Mouse (Mus musculus) midbrain, embryonic 16.5 days (tissue): Measurements from ENCODE around the gene Paqr4. TPM values are rescaled to one million over a fixed set of nuclear protein-coding genes. Genes with fewer than 3 reads are reported as not detected.

Experiments used
- ATAC-seq: fragments of 200-750 bp; cut with Nextera tagmentation; 2 replicates; pipeline ENCODE4 v1.8.0; 2017; ENCODE audit warnings: moderate TSS enrichment
- H3K27ac ChIP-seq: fragments of 300-500 bp; sonication (generic); 2 replicates; pipeline ENCODE4 v1.5.1; 2014; ENCODE audit warnings: mild to moderate bottlenecking, low read length, mixed read lengths
- H3K27me3 ChIP-seq: fragments of 300-500 bp; sonication (generic); 2 replicates; pipeline ENCODE4 v1.6.1; 2014; ENCODE audit warnings: low read depth, low read length, mixed read lengths; ENCODE audit not compliant: control insufficient read depth, insufficient read depth
- H3K36me3 ChIP-seq: fragments of 300-500 bp; sonication (generic); 2 replicates; pipeline ENCODE4 v1.6.1; 2014; ENCODE audit warnings: mild to moderate bottlenecking, low read length, moderate library complexity, mixed read lengths; ENCODE audit not compliant: control insufficient read depth, insufficient read depth
- H3K4me1 ChIP-seq: fragments of 300-500 bp; sonication (generic); 2 replicates; pipeline ENCODE4 v1.6.1; 2014; ENCODE audit warnings: mild to moderate bottlenecking, low read length, mixed read lengths; ENCODE audit not compliant: control insufficient read depth, insufficient read depth
- H3K4me2 ChIP-seq: fragments of 300-500 bp; sonication (generic); 2 replicates; pipeline ENCODE4 v1.6.1; 2014; ENCODE audit warnings: mild to moderate bottlenecking, low read length, mixed read lengths
- H3K4me3 ChIP-seq: fragments of 300-500 bp; sonication (generic); 2 replicates; pipeline ENCODE4 v1.5.1; 2014; ENCODE audit warnings: low read depth, mild to moderate bottlenecking, low read length, moderate library complexity, mixed read lengths
- H3K9ac ChIP-seq: fragments of 300-500 bp; sonication (generic); 2 replicates; pipeline ENCODE4 v1.6.1; 2014; ENCODE audit warnings: low read depth, low read length, mixed read lengths
- H3K9me3 ChIP-seq: fragments of 300-500 bp; sonication (generic); replicated peaks from 2 replicates; pipeline ENCODE4 v1.6.1; 2014; ENCODE audit warnings: mild to moderate bottlenecking, low read length, mixed read lengths; ENCODE audit not compliant: control insufficient read depth, poor library complexity, severe bottlenecking
- WGBS: fragments of 180-500 bp; shearing (Covaris S2); extraction: QIAGEN DNeasy Blood & Tissue Kit; methylation state at CpG from one replicate; pipeline ENCODE4 v1.1.7; 2014; 5-methylcytosine and 5-hydroxymethylcytosine counted together
- polyA plus RNA-seq: library from polyadenylated mRNA; unstranded; fragments of >200 nt; fragmentation: Nextera tagmentation; extraction: Ambion mirVana; gene quantifications from 2 replicates; pipeline ENCODE4 v1.2.1, GENCODE M21; 2015

Paqr4 gene
- polyA plus RNA-seq = 70.9 and 75.7 TPM in 2 replicates

DNA sequence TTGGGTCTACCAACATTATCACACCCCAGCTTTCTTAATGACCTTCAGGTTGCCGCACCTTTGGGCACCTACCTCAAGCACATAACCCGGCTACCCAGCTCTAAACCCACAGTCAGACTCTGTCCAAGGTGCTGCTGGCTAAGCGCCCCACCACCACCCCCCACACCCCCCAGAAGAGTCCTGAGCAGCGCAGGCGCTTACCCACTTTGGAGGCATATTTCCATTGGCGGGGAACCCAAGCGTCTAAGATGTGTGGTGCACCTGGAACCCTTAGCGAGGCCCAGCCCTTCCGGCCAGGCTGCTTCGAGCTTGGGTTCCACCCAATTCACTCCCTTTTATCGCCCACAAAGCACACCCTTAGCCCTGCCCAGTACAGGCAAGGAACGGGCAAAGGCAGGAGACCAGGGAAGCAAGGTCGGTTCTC is at the start of gene Paqr4:
Gene Paqr4, minus strand, starts transcription at position 270 of the 424 bp plus-strand sequence.
- 7% methylated on average over 13 of the region's 13 CpGs for WGBS

DNA sequence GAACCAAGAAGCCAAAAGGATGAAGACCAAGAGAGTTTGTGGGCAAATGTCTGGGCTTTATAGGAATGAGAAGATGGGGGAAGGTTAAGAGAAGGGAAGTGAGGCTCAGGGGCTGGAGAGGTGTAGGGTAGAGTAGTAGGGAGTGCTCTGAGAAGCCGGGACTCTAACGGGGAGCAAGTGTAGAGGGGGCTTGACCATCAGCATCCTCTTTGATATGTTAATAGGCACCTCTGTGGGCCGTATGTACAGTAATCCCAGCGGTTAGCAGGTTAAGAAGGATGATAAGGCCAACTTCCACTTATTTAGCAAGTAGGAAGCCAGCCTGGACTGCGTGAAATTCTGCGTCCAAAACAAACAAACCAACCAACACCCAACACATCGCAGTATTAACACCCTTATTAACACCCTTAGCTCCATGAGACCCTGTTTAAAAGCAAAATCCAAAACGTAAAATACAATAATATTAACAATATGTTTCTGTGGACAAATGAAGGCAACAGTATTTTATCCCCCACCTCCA is 49.1 kb upstream of the Paqr4 start:
- peaks cover 29% of the 10 kb centered on the region for H3K4me1 ChIP-seq
- WGBS = 6% methylated on average over 8 of the region's 8 CpGs
- H3K4me2 ChIP-seq = peak overlapping the region; percentile 78
- no peak for ATAC-seq
- peak overlapping the region; percentile 98 for H3K27ac ChIP-seq
- no peaks in the 10 kb centered on the region for H3K36me3 ChIP-seq
- no peaks in the 10 kb centered on the region for H3K27me3 ChIP-seq
- peak overlapping the region; percentile 52 for H3K4me3 ChIP-seq
- peak overlapping the region; percentile 94 for H3K9ac ChIP-seq
- no peaks in the 10 kb centered on the region for H3K9me3 ChIP-seq

More for the DNA sequence above, at the start of gene Paqr4:
- H3K36me3 ChIP-seq = peaks cover 7% of the 10 kb centered on the region; the same call in 1 of the 2 replicates
- H3K4me2 ChIP-seq = peak within 1 kb of the TSS; percentile 91
- peak within 1 kb of the TSS; percentile 76 for H3K4me3 ChIP-seq
- peaks cover 40% of the 10 kb centered on the region for H3K27me3 ChIP-seq
- H3K9me3 ChIP-seq = no peaks in the 10 kb centered on the region
- no peak; the same call in 1 of the 2 replicates for ATAC-seq
- H3K9ac ChIP-seq = peak within 1 kb of the TSS; percentile 84
- peaks cover 32% of the 10 kb centered on the region for H3K4me1 ChIP-seq
- peak within 1 kb of the TSS; percentile 80 for H3K27ac ChIP-seq

DNA sequence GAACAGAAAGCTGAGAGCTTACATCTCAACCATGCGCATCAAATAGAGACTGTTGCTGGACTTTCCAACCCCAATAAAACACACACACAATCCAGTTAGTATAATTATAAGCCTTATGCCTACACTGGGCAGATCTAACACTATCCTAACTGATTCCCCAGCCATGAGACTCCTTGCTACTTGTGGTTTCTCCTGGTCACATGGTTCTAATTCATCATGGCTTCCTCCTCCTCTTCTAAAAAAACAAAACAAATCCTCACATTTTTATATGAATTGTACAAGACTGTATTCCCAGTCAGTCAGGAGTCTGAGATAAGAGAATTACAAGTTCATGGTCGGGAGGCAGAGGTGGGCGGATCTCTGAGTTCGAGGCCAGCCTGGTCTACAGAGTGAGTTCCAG is 48.3 kb upstream of the Paqr4 start:
- H3K4me1 ChIP-seq = peaks cover 29% of the 10 kb centered on the region
- H3K27me3 ChIP-seq = no peaks in the 10 kb centered on the region
- WGBS = 92% methylated on average over 4 of the region's 4 CpGs
- H3K36me3 ChIP-seq = no peaks in the 10 kb centered on the region
- H3K9me3 ChIP-seq = no peaks in the 10 kb centered on the region
- no peak overlapping the region for H3K4me3 ChIP-seq
- H3K9ac ChIP-seq = no peak overlapping the region
- H3K27ac ChIP-seq = no peak overlapping the region
- no peak for ATAC-seq
- H3K4me2 ChIP-seq = no peak overlapping the region

DNA sequence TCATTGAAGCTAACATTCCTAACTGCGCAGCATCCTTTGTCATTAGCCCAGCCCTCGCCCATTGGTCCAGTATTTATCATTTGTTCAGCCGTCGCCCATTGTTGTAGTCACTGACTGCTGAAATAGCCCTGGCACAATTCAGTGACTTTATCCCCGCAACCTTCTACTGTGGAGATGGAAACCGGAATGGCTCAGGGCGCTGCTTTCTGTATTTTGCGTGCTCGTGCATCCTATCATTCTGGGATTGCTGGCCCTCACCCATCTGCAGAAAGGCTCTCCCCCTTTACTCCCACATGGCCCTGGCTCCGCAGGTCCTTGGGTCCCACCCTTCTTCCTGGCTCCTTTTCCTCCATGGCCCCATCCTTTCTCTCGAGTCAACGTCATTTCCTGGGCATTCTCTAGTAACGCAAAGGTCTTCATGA is 45.9 kb upstream of the Paqr4 start:
- Histone ChIP-seq H3K27me3 (no peaks in the 10 kb centered on the region), H3K4me3 (peak overlapping the region; percentile 76), H3K9ac (peak overlapping the region; percentile 67), H3K4me2 (peak overlapping the region; percentile 75), H3K36me3 (no peaks in the 10 kb centered on the region), H3K27ac (peak overlapping the region; percentile 97), H3K9me3 (no peaks in the 10 kb centered on the region), H3K4me1 (peaks cover 25% of the 10 kb centered on the region)
- ATAC-seq = peak; percentile 67
- 10% methylated on average over 13 of the region's 13 CpGs for WGBS

DNA sequence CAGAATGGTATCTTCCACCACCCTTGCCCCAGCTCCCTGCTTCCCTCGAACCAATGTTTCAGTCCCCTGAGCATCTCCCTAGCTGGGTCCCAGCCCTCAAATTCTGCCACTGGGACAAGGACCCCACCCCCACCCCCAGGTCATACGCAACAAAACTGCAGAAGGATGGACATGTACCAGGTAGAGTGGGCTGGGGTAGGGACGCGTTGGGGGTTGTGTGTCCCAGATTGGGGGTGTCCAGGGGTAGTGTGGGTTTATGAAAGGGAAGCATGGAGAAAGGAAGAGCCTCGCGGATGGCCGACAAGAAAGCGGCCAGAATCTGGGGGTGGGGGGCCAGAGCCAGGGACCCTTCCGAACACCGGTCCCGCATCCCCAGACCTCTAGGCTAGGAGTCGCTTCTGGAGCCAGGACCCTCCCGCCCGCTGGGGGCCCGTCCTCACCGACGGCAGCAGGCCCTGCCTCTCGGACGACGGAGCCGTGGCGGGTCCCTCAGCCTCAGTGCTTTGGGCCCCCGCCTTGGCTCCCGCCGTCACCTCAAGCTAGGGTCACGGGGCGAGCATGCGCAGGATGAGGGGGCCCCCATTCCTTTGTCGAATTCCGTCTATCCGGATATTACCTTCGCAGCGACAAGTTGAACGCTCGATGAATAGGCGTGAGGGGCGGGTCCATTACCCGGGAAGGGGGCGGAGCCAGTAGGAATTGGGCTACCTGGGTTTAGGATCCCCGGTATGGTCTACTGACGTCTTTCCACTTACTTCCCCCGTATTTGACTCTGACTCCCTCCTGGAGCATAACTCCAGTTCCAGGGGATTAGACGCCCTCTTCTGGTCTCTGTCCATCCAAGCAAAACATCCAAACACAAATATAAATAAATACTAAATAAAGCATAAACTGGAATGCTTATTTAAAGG is 45.1 kb upstream of the Paqr4 start, which contains the start of gene Flywch2:
Gene Flywch2, minus strand, starts transcription at position 521 of the 911 bp plus-strand sequence.
- H3K36me3 ChIP-seq = no peaks in the 10 kb centered on the region

DNA sequence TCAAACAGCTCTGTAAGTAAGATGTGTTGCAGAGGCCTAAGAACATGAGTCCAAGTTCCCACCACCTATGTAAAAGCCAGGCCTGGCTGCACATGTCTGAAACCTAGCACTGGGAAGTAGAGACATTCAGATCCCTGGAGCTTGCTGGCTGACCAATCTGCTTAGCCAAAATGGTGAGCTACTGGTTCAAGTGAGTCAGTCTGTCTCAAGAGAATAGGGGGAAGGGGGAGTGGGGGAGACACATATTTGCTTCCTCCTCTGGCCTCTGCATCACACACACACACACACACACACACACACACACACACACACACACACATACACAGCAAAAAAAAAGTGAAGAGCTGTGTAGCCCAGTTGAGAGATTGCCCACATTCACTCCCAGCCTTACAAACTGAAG is 42.7 kb upstream of the Paqr4 start:
- Histone ChIP-seq H3K4me2 (no peak overlapping the region), H3K4me3 (no peak overlapping the region), H3K27ac (no peak overlapping the region), H3K27me3 (no peaks in the 10 kb centered on the region), H3K4me1 (peaks cover 9% of the 10 kb centered on the region), H3K9me3 (no peaks in the 10 kb centered on the region), H3K9ac (no peak overlapping the region), H3K36me3 (peaks cover 8% of the 10 kb centered on the region)
- no peak for ATAC-seq

More for the DNA sequence above, 45.1 kb upstream of the Paqr4 start, which contains the start of gene Flywch2:
- peak within 1 kb of the TSS; percentile 76 for H3K4me3 ChIP-seq
- peak within 1 kb of the TSS; percentile 97 for H3K27ac ChIP-seq
- ATAC-seq = peak; percentile 93
- H3K9me3 ChIP-seq = no peaks in the 10 kb centered on the region
- WGBS = 4% methylated on average over 37 of the region's 43 CpGs
- H3K4me1 ChIP-seq = peaks cover 19% of the 10 kb centered on the region
- H3K4me2 ChIP-seq = peak within 1 kb of the TSS; percentile 75
- H3K27me3 ChIP-seq = no peaks in the 10 kb centered on the region
- H3K9ac ChIP-seq = peak within 1 kb of the TSS; percentile 93

DNA sequence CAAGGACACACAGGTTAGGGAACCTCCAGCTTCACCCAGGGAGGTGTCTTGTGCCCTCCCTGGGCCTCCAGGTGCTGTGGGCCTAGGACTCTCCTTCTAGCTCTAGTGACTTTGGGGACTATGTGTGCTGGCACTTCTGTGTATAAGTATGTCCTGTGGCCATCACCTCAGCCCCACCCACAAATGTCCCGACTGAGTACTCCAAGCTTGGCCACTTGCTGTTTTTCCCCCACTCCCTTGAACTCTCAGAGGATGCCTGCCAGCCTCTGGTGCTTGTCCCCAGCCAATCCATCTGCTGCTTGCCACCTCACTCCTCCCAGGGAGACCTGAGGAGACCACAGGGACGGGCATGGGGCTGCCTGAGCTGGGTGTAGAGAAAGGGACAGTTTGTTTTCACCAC is 37.8 kb upstream of the Paqr4 start:
- ATAC-seq = no peak
- Histone ChIP-seq H3K9ac (no peak overlapping the region), H3K4me1 (no peaks in the 10 kb centered on the region), H3K36me3 (peaks cover 8% of the 10 kb centered on the region), H3K4me2 (no peak overlapping the region), H3K9me3 (no peaks in the 10 kb centered on the region), H3K4me3 (no peak overlapping the region), H3K27ac (no peak overlapping the region), H3K27me3 (no peaks in the 10 kb centered on the region)
- 66% methylated on average over 2 of the region's 2 CpGs for WGBS

DNA sequence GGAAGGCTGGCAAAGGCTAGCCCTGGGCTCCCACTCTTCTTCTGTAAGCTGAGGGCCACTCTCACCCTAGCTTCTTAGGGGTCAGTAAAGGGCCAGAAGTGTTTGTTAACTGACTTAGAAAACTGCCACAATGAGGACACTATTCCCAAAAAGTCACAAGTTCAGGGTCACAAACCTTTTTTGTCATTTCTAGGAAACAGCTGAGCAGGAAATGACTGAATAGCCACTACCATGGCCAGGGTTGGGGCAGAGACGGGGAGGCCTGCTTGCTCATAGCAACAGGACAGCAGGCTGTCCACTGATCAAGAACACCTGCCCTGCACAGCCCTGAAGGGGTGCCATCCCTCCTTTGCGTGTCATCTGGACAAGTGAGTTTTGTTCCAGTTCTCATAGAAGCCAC is 36.5 kb upstream of the Paqr4 start:
- Histone ChIP-seq H3K9ac (no peak overlapping the region), H3K9me3 (no peaks in the 10 kb centered on the region), H3K36me3 (peaks cover 8% of the 10 kb centered on the region), H3K27me3 (no peaks in the 10 kb centered on the region), H3K27ac (no peak overlapping the region), H3K4me1 (peaks cover 4% of the 10 kb centered on the region; the same call in 1 of the 2 replicates), H3K4me3 (no peak overlapping the region), H3K4me2 (no peak overlapping the region)
- no peak for ATAC-seq
- WGBS = 82% methylated on average over 2 of the region's 2 CpGs

DNA sequence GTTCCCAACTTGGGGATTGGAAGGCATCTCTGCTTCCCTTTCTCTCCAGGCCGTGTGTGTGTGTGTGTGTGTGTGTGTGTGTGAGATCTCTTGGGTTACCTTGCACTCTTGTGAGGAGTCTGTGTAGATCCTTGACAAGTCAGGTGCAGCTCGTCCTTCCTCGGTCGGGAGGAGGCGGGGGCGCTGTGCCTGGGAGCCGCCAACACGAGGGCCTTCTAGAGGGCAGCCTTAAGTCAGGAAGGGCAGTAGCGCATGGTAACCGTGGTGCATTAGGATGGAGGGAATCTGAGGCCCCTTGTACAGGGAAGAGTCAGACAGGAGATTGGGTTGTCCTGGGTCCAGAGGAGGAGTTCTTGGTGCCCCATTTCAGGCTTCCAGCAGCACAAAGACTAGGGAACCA is 35.5 kb upstream of the Paqr4 start:
- H3K4me2 ChIP-seq = no peak overlapping the region
- 78% methylated on average over 10 of the region's 10 CpGs for WGBS
- no peak overlapping the region for H3K27ac ChIP-seq
- no peaks in the 10 kb centered on the region for H3K9me3 ChIP-seq
- no peaks in the 10 kb centered on the region for H3K27me3 ChIP-seq
- no peak for ATAC-seq
- no peak overlapping the region for H3K9ac ChIP-seq
- peaks cover 7% of the 10 kb centered on the region; the same call in 1 of the 2 replicates for H3K4me1 ChIP-seq
- H3K36me3 ChIP-seq = peaks cover 8% of the 10 kb centered on the region
- no peak overlapping the region for H3K4me3 ChIP-seq
